Mouse (Mus musculus) CH12.LX (cell line): Measurements from ENCODE around the gene Rab8b. TPM values are rescaled to one million over a fixed set of nuclear protein-coding genes. Genes with fewer than 3 reads are reported as not detected.

ENCODE experiments used
- DNase-seq: peaks from one replicate; pipeline ENCODE4 v3.0.0-alpha.2; 2013; ENCODE audit errors: extremely low read depth
- H3K27ac ChIP-seq: 2 replicates; pipeline ENCODE4 v1.5.1; 2012; ENCODE audit warnings: low read depth, mild to moderate bottlenecking, control low read depth, moderate library complexity; ENCODE audit not compliant: insufficient read depth
- H3K27me3 ChIP-seq: replicated peaks from 2 replicates; pipeline ENCODE3; 2012; ENCODE audit warnings: inconsistent platforms
- H3K36me3 ChIP-seq, 2 experiments: replicated peaks in 1 of 2; 2 replicates each; pipeline versions ENCODE3 to v1.6.1; 2012; ENCODE audit warnings: inconsistent platforms in 1 of 2, low read length in 1 of 2, mild to moderate bottlenecking in 1 of 2, mixed read lengths in 1 of 2, moderate library complexity in 1 of 2; ENCODE audit not compliant: control insufficient read depth in 1 of 2, insufficient read depth in 1 of 2
- H3K4me1 ChIP-seq, 2 experiments: 2 replicates each; pipeline ENCODE4 v1.6.1; 2012; ENCODE audit warnings: inconsistent platforms in 1 of 2, moderate library complexity in 1 of 2; ENCODE audit not compliant: insufficient read depth in 2 of 2, control insufficient read depth in 1 of 2
- H3K4me2 ChIP-seq: 2 replicates; pipeline ENCODE4 v1.6.1; 2012; ENCODE audit warnings: low read depth, mild to moderate bottlenecking, control low read depth; ENCODE audit not compliant: poor library complexity, insufficient read depth, severe bottlenecking
- H3K4me3 ChIP-seq, 3 experiments: fragments of 150-350 bp in 1 of 3; sonication (generic) in 1 of 3; replicated peaks in 1 of 3; 2 replicates each; pipeline versions ENCODE3 to v1.5.1; 2011 to 2012; ENCODE audit warnings: low read depth in 2 of 3, low read length in 2 of 3, mild to moderate bottlenecking in 2 of 3, moderate library complexity in 2 of 3, control low read depth in 1 of 3, improper control_type of control experiment in 1 of 3, inconsistent platforms in 1 of 3, mixed read lengths in 1 of 3; ENCODE audit not compliant: poor library complexity in 1 of 3
- H3K79me2 ChIP-seq: replicated peaks from 2 replicates; pipeline ENCODE4 v1.6.1; 2012; ENCODE audit warnings: mild to moderate bottlenecking, moderate library complexity; ENCODE audit not compliant: control insufficient read depth, poor library complexity, insufficient read depth, severe bottlenecking; ENCODE audit errors: extremely low read depth
- H3K9ac ChIP-seq: 2 replicates; pipeline ENCODE4 v1.6.1; 2012; ENCODE audit warnings: low read depth, mild to moderate bottlenecking, control low read depth, moderate library complexity; ENCODE audit not compliant: insufficient read depth
- H3K9me3 ChIP-seq: replicated peaks from 2 replicates; pipeline ENCODE3; 2012; ENCODE audit warnings: low read length, inconsistent platforms, mixed read lengths
- BHLHE40 ChIP-seq: IDR thresholded peaks from 2 replicates; pipeline ENCODE4 v1.6.1; 2011; ENCODE audit warnings: mild to moderate bottlenecking, low read depth, low read length, improper control_type of control experiment
- CHD2 ChIP-seq: IDR thresholded peaks from 2 replicates; pipeline ENCODE4 v1.6.1; 2011; ENCODE audit warnings: low read length, improper control_type of control experiment
- ELF1 ChIP-seq: IDR thresholded peaks from 2 replicates; pipeline ENCODE4 v1.6.1; 2014; ENCODE audit warnings: low read depth, mild to moderate bottlenecking, inconsistent platforms, low read length, improper control_type of control experiment
- GABPA ChIP-seq: IDR thresholded peaks from 2 replicates; pipeline ENCODE4 v1.6.1; 2012; ENCODE audit warnings: low read depth, low read length, improper control_type of control experiment, inconsistent platforms; ENCODE audit not compliant: insufficient replicate concordance
- IRF4 ChIP-seq: IDR thresholded peaks from 2 replicates; pipeline ENCODE4 v1.6.1; 2014; ENCODE audit warnings: low read depth, mild to moderate bottlenecking, inconsistent platforms, low read length, improper control_type of control experiment
- MAX ChIP-seq: IDR thresholded peaks from 2 replicates; pipeline ENCODE4 v1.6.1; 2011; ENCODE audit warnings: low read length, improper control_type of control experiment
- MAZ ChIP-seq: IDR thresholded peaks from 2 replicates; pipeline ENCODE4 v1.6.1; 2012; ENCODE audit warnings: low read depth, mild to moderate bottlenecking, inconsistent platforms, low read length, improper control_type of control experiment, moderate library complexity
- MYC ChIP-seq: IDR thresholded peaks from 2 replicates; pipeline ENCODE4 v1.6.1; 2011; ENCODE audit warnings: low read depth, mild to moderate bottlenecking, improper control_type of control experiment, low read length
- NRF1 ChIP-seq: IDR thresholded peaks from 2 replicates; pipeline ENCODE4 v1.6.1; 2014; ENCODE audit warnings: low read depth, mild to moderate bottlenecking, inconsistent platforms, low read length, improper control_type of control experiment, moderate library complexity
- PAX5 ChIP-seq: IDR thresholded peaks from 2 replicates; pipeline ENCODE4 v1.6.1; 2012; ENCODE audit warnings: low read length, inconsistent platforms, mixed read lengths
- RAD21 ChIP-seq: IDR thresholded peaks from 2 replicates; pipeline ENCODE4 v1.6.1; 2011; ENCODE audit warnings: low read depth, mild to moderate bottlenecking, low read length, improper control_type of control experiment, moderate library complexity
- RCOR1 ChIP-seq: conservative IDR thresholded peaks from 2 replicates; pipeline ENCODE4 v1.6.1; 2012; ENCODE audit warnings: low read depth, mild to moderate bottlenecking, inconsistent platforms, low read length, improper control_type of control experiment
- SMC3 ChIP-seq: IDR thresholded peaks from 2 replicates; pipeline ENCODE4 v1.6.1; 2011; ENCODE audit warnings: low read depth, low read length, improper control_type of control experiment
- USF2 ChIP-seq: conservative IDR thresholded peaks from 2 replicates; pipeline ENCODE4 v1.6.1; 2011; ENCODE audit warnings: low read depth, low read length, improper control_type of control experiment
- ZC3H11A ChIP-seq: IDR thresholded peaks from 2 replicates; pipeline ENCODE4 v1.6.1; 2012; ENCODE audit warnings: low read depth, mild to moderate bottlenecking, inconsistent platforms, low read length, improper control_type of control experiment
- ZMIZ1 ChIP-seq: IDR thresholded peaks from 2 replicates; pipeline ENCODE4 v1.6.1; 2012; ENCODE audit warnings: low read depth, mild to moderate bottlenecking, inconsistent platforms, low read length, improper control_type of control experiment
- dilution Hi-C: fragments of 300-500 bp; cut with MboI; formaldehyde crosslinking; loops from 2 replicates; pipeline ENCODE4 v1.14.3; 2020; ENCODE audit warnings: low sequenced_read_pairs; ENCODE audit not compliant: extremely low pct_unique_long_range_greater_than_20kb, extremely low pct_ligation_motif_present
- in situ Hi-C: fragments of 300-500 bp; cut with MboI; formaldehyde crosslinking; loops from 3 replicates; pipeline ENCODE4 v1.14.3; 2019; ENCODE audit warnings: low sequenced_read_pairs, low pct_ligation_motif_present, low pct_unique_long_range_greater_than_20kb, mixed read lengths
- polyA plus RNA-seq: library from polyadenylated mRNA; unstranded; fragments of >175 nt; gene quantifications from 2 replicates; pipeline ENCODE4 v1.2.1, GENCODE M21; 2012; ENCODE audit warnings: low read depth; ENCODE audit not compliant: insufficient read length
- total RNA-seq, 2 experiments: library from RNA; depleted of rRNA; stranded (reverse); fragments of 300-350 nt in 1 of 2; fragments of >200 nt in 1 of 2; gene quantifications; 2 replicates each; pipeline ENCODE4 v1.2.3; 2012 to 2014

Gene Rab8b
- total and polyA plus RNA-seq, 3 experiments: 12.2 to 28.0 (median 26.1) TPM

DNA sequence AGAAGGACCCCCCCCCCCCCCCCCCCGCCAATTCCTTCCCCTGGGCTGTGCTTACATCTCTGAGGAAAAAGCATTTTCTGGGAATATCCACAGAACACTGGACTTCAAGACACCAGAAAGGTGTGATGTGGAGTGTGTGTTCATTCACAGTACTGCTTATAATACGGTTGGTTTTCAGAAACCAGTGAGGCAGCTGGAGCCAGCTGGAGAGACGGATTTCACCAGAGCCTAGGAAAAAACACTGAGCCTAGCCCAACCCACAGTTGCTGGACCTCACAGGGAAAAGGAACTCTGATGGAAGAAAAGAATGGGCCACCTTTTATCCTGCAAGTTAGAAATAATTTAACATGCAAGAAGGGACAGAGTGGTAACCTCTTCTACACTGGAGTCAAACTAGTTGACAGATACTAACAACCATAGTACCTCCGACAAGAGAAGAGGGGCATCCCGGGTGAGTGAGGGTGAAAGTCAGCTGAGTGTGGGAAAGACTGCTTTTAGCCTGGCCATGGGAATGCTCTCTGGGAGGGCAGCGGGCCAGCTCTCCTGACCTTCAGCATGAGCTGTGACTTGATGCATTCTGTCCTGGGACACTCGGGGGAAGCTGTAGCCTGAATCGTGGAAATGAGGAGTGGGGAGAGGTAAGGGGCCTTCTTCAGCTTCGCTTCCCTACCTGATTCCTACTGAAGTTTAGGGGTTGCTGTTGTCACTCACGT, 47.3 kb downstream of the Rab8b start:
- Histone ChIP-seq H3K4me1 (peaks cover 4% of the 10 kb centered on the region in 2 experiments; a peak in 2 of 4 replicates), H3K4me3 (no peak overlapping the region), H3K27me3 (no peaks in the 10 kb centered on the region), H3K4me2 (no peak overlapping the region), H3K9me3 (peaks cover 2% of the 10 kb centered on the region), H3K27ac (no peak overlapping the region), H3K79me2 (no peaks in the 10 kb centered on the region), H3K36me3 (peaks cover 6 to 26% of the 10 kb centered on the region in 2 experiments), H3K9ac (no peak overlapping the region)
- in situ Hi-C loops: no loop called here
- DNase-seq: no peak
- no peak for TF ChIP-seq NRF1
- no peak for TF ChIP-seq IRF4
- no peak for TF ChIP-seq MAX
- TF ChIP-seq ELF1: no peak
- dilution Hi-C loops: no loop called here

GRCm38 (mm10) chr9:66864708-66865107, 54.8 kb downstream of the Rab8b start:
- dilution Hi-C loops (no loop called here), in situ Hi-C loops (no loop called here)
- Histone ChIP-seq H3K9ac (no peak overlapping the region), H3K27ac (no peak overlapping the region), H3K4me3 (no peak overlapping the region), H3K4me1 (peaks cover 0 to 5% of the 10 kb centered on the region in 2 experiments; a peak in 1 of 4 replicates), H3K36me3 (peaks cover 8 to 41% of the 10 kb centered on the region in 2 experiments), H3K4me2 (no peak overlapping the region), H3K9me3 (no peaks in the 10 kb centered on the region), H3K27me3 (no peaks in the 10 kb centered on the region), H3K79me2 (0 out of 2 replicates have a peak, but pooled peaks cover 3% of the 10 kb centered on the region)
- no peak for DNase-seq
- TF ChIP-seq SMC3: no peak
- TF ChIP-seq BHLHE40: no peak
- no peak for TF ChIP-seq PAX5
- TF ChIP-seq ZC3H11A: no peak
- TF ChIP-seq USF2: no peak
- no peak for TF ChIP-seq GABPA
- TF ChIP-seq RAD21: no peak

DNA sequence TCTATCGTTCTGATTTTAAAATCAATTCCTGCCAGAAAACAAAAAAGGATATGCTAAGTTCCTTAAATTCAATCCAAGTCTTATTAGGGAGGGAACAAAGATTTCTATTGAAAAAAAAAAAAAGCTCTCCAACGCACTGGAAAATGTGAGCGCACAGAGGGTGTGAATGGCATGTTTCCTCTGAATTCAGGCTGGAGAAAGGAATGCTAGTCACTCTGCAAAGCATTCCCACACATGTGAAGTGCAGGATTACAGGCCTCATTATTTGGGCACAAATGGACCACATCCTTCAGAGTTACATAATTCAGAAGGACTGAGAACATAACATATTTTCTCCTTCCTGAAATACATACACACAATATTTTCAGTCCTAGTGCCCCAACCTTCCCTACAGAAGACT, 56.0 kb downstream of the Rab8b start:
- Histone ChIP-seq H3K9me3 (no peaks in the 10 kb centered on the region), H3K27me3 (no peaks in the 10 kb centered on the region), H3K9ac (no peak overlapping the region), H3K36me3 (peaks cover 11 to 54% of the 10 kb centered on the region in 2 experiments), H3K27ac (no peak overlapping the region), H3K4me1 (peaks cover 0 to 5% of the 10 kb centered on the region in 2 experiments; a peak in 1 of 4 replicates), H3K79me2 (0 out of 2 replicates have a peak, but pooled peaks cover 3% of the 10 kb centered on the region), H3K4me3 (no peak overlapping the region), H3K4me2 (no peak overlapping the region)
- in situ Hi-C loops: no loop called here
- no peak for DNase-seq
- dilution Hi-C loops: no loop called here
- no peak for TF ChIP-seq ZMIZ1
- TF ChIP-seq IRF4: no peak
- TF ChIP-seq CHD2: no peak
- no peak for TF ChIP-seq MAZ
- TF ChIP-seq RCOR1: no peak
- no peak for TF ChIP-seq MYC
- no peak for TF ChIP-seq ELF1
